Mouse (Mus musculus) embryonic fibroblast, embryonic 13.5 days (primary cell): Measurements from ENCODE around the gene Strn4.

Source experiments
- CTCF ChIP-seq: IDR thresholded peaks from 2 replicates; pipeline ENCODE4 v1.5.1; 2011; ENCODE audit warnings: mild to moderate bottlenecking, control low read depth, low read length, moderate library complexity, borderline replicate concordance; ENCODE audit not compliant: insufficient read depth
- POLR2A ChIP-seq: IDR thresholded peaks from 2 replicates; pipeline ENCODE4 v1.6.1; 2011; ENCODE audit warnings: low read depth, mild to moderate bottlenecking, control low read depth, low read length, moderate library complexity

DNA sequence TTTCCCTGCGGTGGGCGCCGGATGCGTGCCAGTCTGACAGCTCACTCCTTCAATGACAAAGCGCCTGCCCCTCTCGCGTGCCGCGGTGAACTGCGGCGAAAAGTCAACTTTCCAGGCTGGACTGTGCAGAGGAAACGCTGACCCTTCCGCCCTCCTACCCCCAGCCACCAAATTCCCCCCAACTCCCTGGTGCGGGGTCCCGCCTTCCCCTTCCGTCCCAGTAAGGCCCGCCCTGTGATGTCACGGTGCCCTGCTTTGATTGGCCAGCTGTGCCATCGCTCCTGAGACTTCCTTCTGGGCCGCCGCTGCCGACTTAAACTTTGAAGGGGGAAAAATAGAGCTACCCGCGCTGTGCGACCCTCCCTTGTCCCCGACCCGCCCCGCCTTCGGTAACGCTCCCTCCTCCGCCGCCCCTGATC is 27.0 kb downstream of the Strn4 start, which contains the start of gene Prkd2:
- TF ChIP-seq POLR2A = peak; percentile 65
- TF ChIP-seq CTCF = no peak
